Mouse (Mus musculus): ENCODE measurements at regions not wholly inside any gene's neighbourhood (a gene's known extent, or its start where the extent isn't known, plus 50 kb on each side); places are given as distances from the start of the nearest gene placed in this dataset.

DNA sequence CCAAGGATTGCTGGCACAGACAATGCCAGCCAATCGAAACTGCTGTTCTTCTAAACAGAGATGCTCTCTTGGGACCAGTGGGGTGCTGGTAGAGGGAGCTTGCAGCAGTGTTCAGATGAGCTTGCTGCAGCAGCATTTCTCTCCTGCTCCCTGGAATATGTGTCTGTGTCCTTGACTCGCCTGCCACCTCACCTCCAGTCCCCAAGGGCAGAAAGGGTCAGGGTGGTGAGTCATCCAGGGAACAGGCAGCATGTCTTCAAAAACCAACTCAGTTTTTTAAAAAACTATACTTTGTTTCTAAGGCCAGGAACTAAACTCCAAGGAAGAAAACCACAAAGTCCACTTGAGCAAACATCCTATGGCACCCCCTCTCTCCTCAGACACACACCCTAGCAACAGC lies 328.3 kb upstream of the Luzp2 start:
- TF ChIP-seq GATA1 (IDR thresholded peaks at IDR 0.05; ENCODE audit: low read depth, low read length) (no peak), ZC3H11A (IDR thresholded peaks at IDR 0.05; ENCODE audit: low read depth, low read length) (no peak), POLR2A (IDR thresholded peaks at IDR 0.05; ENCODE audit: control insufficient read depth in 1 of 2, insufficient read depth in 1 of 2, low read depth in 1 of 2, low read length in 2 of 2, poor library complexity in 1 of 2) (no peak), CTCF (IDR thresholded peaks at IDR 0.05 in 2 of 3, conservative IDR thresholded peaks at IDR 0.05 in 1 of 3; ENCODE audit: control insufficient read depth in 1 of 3, insufficient read depth in 1 of 3, low read depth in 2 of 3, low read length in 3 of 3, poor library complexity in 1 of 3, severe bottlenecking in 1 of 3) (no peak)
